Mouse (Mus musculus) heart, postnatal 0 days (tissue): ENCODE measurements around the gene Vezt. TPM values are rescaled to one million over a fixed set of nuclear protein-coding genes. Genes with fewer than 3 reads are reported as not detected.

ENCODE experiments used
- ATAC-seq: fragments of 200-750 bp; cut with Nextera tagmentation; 2 replicates; pipeline ENCODE4 v1.8.0; 2017; ENCODE audit warnings: low read depth, moderate number of reproducible peaks, moderate library complexity; ENCODE audit not compliant: insufficient read depth
- DNase-seq: peaks from one replicate; pipeline ENCODE4 v3.0.0-alpha.2; 2016; ENCODE audit warnings: low spot score
- H3K27ac ChIP-seq: fragments of 300-500 bp; sonication (generic); 2 replicates; pipeline ENCODE4 v1.5.1; 2014; ENCODE audit warnings: low read depth, mild to moderate bottlenecking
- H3K27me3 ChIP-seq: fragments of 300-500 bp; sonication (generic); 2 replicates; pipeline ENCODE4 v1.6.1; 2014; ENCODE audit warnings: low read length, mixed read lengths; ENCODE audit not compliant: control insufficient read depth, insufficient read depth
- H3K36me3 ChIP-seq: fragments of 300-500 bp; sonication (generic); replicated peaks from 2 replicates; pipeline ENCODE4 v1.6.1; 2014; ENCODE audit warnings: low read length, mixed read lengths; ENCODE audit not compliant: control insufficient read depth, insufficient read depth
- H3K4me1 ChIP-seq: fragments of 300-500 bp; sonication (generic); 2 replicates; pipeline ENCODE4 v1.6.1; 2014; ENCODE audit warnings: antibody characterized with exemption; ENCODE audit not compliant: control insufficient read depth, insufficient read depth
- H3K4me2 ChIP-seq: fragments of 300-500 bp; sonication (generic); 2 replicates; pipeline ENCODE4 v1.6.1; 2014; ENCODE audit warnings: low read depth, mild to moderate bottlenecking, low read length, moderate library complexity
- H3K4me3 ChIP-seq: fragments of 300-500 bp; sonication (generic); 2 replicates; pipeline ENCODE4 v1.5.1; 2014; ENCODE audit warnings: low read depth, low read length
- H3K9ac ChIP-seq: fragments of 300-500 bp; sonication (generic); replicated peaks from 2 replicates; pipeline ENCODE4 v1.6.1; 2014; ENCODE audit warnings: low read depth, low read length, mixed read lengths
- H3K9me3 ChIP-seq: fragments of 300-500 bp; sonication (generic); replicated peaks from 2 replicates; pipeline ENCODE4 v1.6.1; 2016; ENCODE audit warnings: low read length; ENCODE audit not compliant: control insufficient read depth
- CTCF ChIP-seq: IDR thresholded peaks from 2 replicates; pipeline ENCODE4 v1.5.1; 2016; ENCODE audit warnings: antibody characterized with exemption, control low read depth, low read depth
- EP300 ChIP-seq: IDR thresholded peaks from 2 replicates; pipeline ENCODE4 v1.6.1; 2016; ENCODE audit warnings: antibody characterized with exemption, low read depth
- WGBS: fragments of 180-500 bp; shearing (Covaris S2); extraction: QIAGEN DNeasy Blood & Tissue Kit; methylation state at CpG from one replicate; pipeline ENCODE4 v1.1.7; 2014; 5-methylcytosine and 5-hydroxymethylcytosine counted together
- polyA plus RNA-seq: library from polyadenylated mRNA; unstranded; fragments of >200 nt; fragmentation: Nextera tagmentation; extraction: Ambion mirVana; gene quantifications from 2 replicates; pipeline ENCODE4 v1.2.1, GENCODE M21; 2015
- total RNA-seq: library from RNA; depleted of rRNA; stranded (reverse); fragments of >200 nt; gene quantifications from 2 replicates; pipeline ENCODE4 v1.2.3, GENCODE M21; 2014; ENCODE audit warnings: low replicate concordance

Vezt gene
- total and polyA plus RNA-seq, 2 experiments from 2014 or later = 23.8 to 25.8 TPM

- no peaks in the 10 kb centered on the region for H3K27me3 ChIP-seq
- no peak overlapping the region for H3K27ac ChIP-seq
- TF ChIP-seq CTCF (no peak), EP300 (no peak)
- no peak overlapping the region for H3K4me3 ChIP-seq
- ATAC-seq (no peak), DNase-seq (no peak)
- H3K36me3 ChIP-seq = peaks cover 53% of the 10 kb centered on the region
- no peak overlapping the region for H3K4me2 ChIP-seq
- no peaks in the 10 kb centered on the region for H3K4me1 ChIP-seq
- H3K9ac ChIP-seq = no peak overlapping the region
- H3K9me3 ChIP-seq = no peaks in the 10 kb centered on the region
Measured at GRCm38 (mm10) chr10:93985357-93985756, 50.3 kb downstream of the Vezt start.

DNA sequence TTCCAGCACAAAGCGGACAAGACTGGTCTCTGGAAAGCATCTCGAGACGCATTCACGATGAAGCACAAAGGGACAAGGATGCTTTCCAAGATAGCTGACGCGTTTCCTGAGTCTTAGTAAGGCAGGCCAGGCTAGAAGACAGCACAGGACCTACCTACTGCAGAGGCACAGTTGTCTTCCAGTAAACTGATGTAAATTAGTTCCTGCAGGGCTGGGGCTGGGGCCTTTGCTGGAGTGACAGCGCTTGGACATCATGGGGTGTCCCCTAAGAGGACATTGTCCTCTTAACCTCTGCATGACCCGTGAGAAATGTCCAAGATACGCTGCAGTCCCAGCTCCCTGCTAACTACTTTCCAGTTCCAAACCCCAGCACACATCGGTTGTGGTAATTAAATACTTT is 66.3 kb downstream of the Vezt start:
- H3K9ac ChIP-seq = no peak overlapping the region
- no peak overlapping the region for H3K4me2 ChIP-seq
- WGBS = 69% methylated on average over 10 of the region's 10 CpGs
- H3K27me3 ChIP-seq = no peaks in the 10 kb centered on the region
- DNase-seq = no peak
- no peaks in the 10 kb centered on the region for H3K9me3 ChIP-seq
- H3K4me1 ChIP-seq = no peaks in the 10 kb centered on the region
- no peak overlapping the region for H3K4me3 ChIP-seq
- peaks cover 63% of the 10 kb centered on the region for H3K36me3 ChIP-seq
- TF ChIP-seq EP300 = no peak
- no peak for TF ChIP-seq CTCF
- ATAC-seq = no peak
- H3K27ac ChIP-seq = no peak overlapping the region

GRCm38 (mm10) chr10:93967486-93967885 is 68.1 kb downstream of the Vezt start:
- no peak for DNase-seq
- Histone ChIP-seq H3K4me1 (no peaks in the 10 kb centered on the region), H3K36me3 (peaks cover 48% of the 10 kb centered on the region), H3K9me3 (no peaks in the 10 kb centered on the region), H3K4me3 (no peak overlapping the region), H3K9ac (no peak overlapping the region), H3K27me3 (no peaks in the 10 kb centered on the region), H3K27ac (no peak overlapping the region), H3K4me2 (no peak overlapping the region)
- peak; percentile 17; the same call in 1 of the 2 replicates for TF ChIP-seq CTCF
- no peak for TF ChIP-seq EP300
- no peak for ATAC-seq

DNA sequence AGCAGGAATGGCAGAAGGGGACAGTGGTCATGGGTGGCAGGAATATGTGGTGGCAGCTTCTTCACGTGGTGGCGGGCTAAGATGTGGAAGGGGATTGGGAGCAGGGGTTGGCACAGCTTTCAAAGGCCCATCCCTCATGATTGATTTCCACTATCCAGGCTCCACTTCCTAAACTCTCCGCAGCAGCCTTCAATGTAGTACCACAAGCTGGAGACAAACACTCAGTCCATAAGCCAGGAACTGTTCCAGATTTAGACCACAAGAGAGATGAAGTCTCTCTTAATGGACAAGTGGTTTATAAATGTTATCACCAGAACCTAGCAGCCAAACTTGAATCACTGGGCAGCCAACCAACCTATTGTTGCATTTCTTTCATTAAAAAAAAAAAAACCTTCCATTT is 81.6 kb downstream of the Vezt start:
- 56% methylated on average over 3 of the region's 3 CpGs for WGBS
- no peak for TF ChIP-seq CTCF
- no peak for TF ChIP-seq EP300

GRCm38 (mm10) chr10:93953504-93953903 is 82.1 kb downstream of the Vezt start:
- Histone ChIP-seq H3K4me1 (peaks cover 11% of the 10 kb centered on the region; the same call in 1 of the 2 replicates), H3K27ac (no peak overlapping the region), H3K9me3 (no peaks in the 10 kb centered on the region), H3K36me3 (no peaks in the 10 kb centered on the region), H3K4me3 (no peak overlapping the region), H3K9ac (no peak overlapping the region), H3K27me3 (no peaks in the 10 kb centered on the region), H3K4me2 (no peak overlapping the region)
- ATAC-seq (no peak), DNase-seq (no peak)
- whole genome bisulfite sequencing = 80% methylated on average over 7 of the region's 7 CpGs
- no peak for TF ChIP-seq CTCF

More for the DNA sequence above, 81.6 kb downstream of the Vezt start:
- Histone ChIP-seq H3K9ac (no peak overlapping the region), H3K36me3 (no peaks in the 10 kb centered on the region), H3K27me3 (no peaks in the 10 kb centered on the region), H3K9me3 (no peaks in the 10 kb centered on the region), H3K4me2 (no peak overlapping the region), H3K27ac (no peak overlapping the region), H3K4me3 (no peak overlapping the region), H3K4me1 (peaks cover 11% of the 10 kb centered on the region; the same call in 1 of the 2 replicates)
- ATAC-seq (no peak), DNase-seq (no peak)

- no peak for ATAC-seq
- 68% methylated on average over 3 of the region's 3 CpGs for WGBS
Measured at GRCm38 (mm10) chr10:93950991-93951390, 84.6 kb downstream of the Vezt start.

More at GRCm38 (mm10) chr10:93950991-93951390, 84.6 kb downstream of the Vezt start:
- Histone ChIP-seq H3K9ac (no peak overlapping the region), H3K4me1 (peaks cover 11% of the 10 kb centered on the region; the same call in 1 of the 2 replicates), H3K27me3 (no peaks in the 10 kb centered on the region), H3K4me2 (no peak overlapping the region), H3K4me3 (no peak overlapping the region), H3K9me3 (no peaks in the 10 kb centered on the region), H3K27ac (no peak overlapping the region), H3K36me3 (no peaks in the 10 kb centered on the region)
- TF ChIP-seq CTCF (no peak), EP300 (no peak)
- no peak for DNase-seq
